17 mouse cellular contexts compared by ENCODE assay signal in the genomic region with DNA sequence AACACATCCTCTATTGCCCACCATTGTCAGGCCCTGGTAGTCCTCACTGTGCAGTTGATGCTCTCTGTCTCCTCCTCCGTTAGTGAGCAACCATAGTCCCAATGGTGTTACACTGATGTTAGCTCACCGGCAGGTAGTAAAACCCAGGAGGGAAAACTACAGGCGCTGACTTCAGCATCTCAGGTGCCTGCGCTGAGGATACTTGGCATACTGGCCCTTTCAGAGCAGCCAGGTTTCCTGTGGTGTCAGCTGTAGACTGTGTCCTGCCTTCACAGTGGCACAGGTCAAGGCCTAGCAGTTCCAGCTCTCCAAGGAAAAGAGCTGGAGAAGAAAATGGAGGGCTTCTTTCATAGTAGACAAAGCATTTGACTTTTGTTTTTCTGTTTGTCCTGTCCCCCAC. TPM values are rescaled to one million over a fixed set of nuclear protein-coding genes. Genes with fewer than 3 reads are reported as not detected.
"Had no signal": no experiment of that assay in that cellular context is flagged by ENCODE, and none has a peak within 500 bp of the region (broad histone marks: within the 10 kb centered on the region; RNA-seq: fewer than 3 reads in every experiment).

No protein-coding gene starts in this region.

- H3K9me3 ChIP-seq: limb, embryonic 10.5 days; liver, embryonic 13.5 days; lung, embryonic 15.5 days; megakaryocyte, embryonic 14.5 days; midbrain, embryonic 12.5 days; neural tube, embryonic 13.5 days had no signal

- H3K4me2 ChIP-seq: liver, embryonic 13.5 days; lung, embryonic 15.5 days; midbrain, embryonic 12.5 days; neural tube, embryonic 13.5 days had no signal

- H3K4me3 ChIP-seq: limb, embryonic 10.5 days; liver, embryonic 13.5 days; lung, embryonic 15.5 days; megakaryocyte, embryonic 14.5 days; midbrain, embryonic 12.5 days; neural tube, embryonic 13.5 days had no signal

- H3K4me1 ChIP-seq: limb, embryonic 10.5 days; lung, embryonic 15.5 days; midbrain, embryonic 12.5 days; neural tube, embryonic 13.5 days had no signal

- H3K27ac ChIP-seq: limb, embryonic 10.5 days; liver, embryonic 13.5 days; lung, embryonic 15.5 days; macrophage; midbrain, embryonic 12.5 days; neural tube, embryonic 13.5 days had no signal

- DNase-seq: kidney, postnatal 14 days; liver, embryonic 13.5 days; liver, postnatal 0 days; lung, postnatal 14 days; retina, postnatal 1 day; right cerebral cortex, postnatal 4 days; spleen, adult 18-20 months; thymus, adult 18-20 months; thymus, postnatal 14 days had no signal

- H3K27me3 ChIP-seq: liver, embryonic 13.5 days; lung, embryonic 15.5 days; megakaryocyte, embryonic 14.5 days; midbrain, embryonic 12.5 days; neural tube, embryonic 13.5 days had no signal

- H3K9ac ChIP-seq: liver, embryonic 13.5 days; liver, postnatal 0 days; lung, embryonic 15.5 days; midbrain, embryonic 12.5 days; neural tube, embryonic 13.5 days had no signal

- ATAC-seq: liver, postnatal 0 days; midbrain, embryonic 16.5 days had no signal

RNA-seq across cellular contexts. Expression of gene Espnl, which starts 45.3 kb away (rescaled TPM):
- polyA plus RNA-seq: limb, embryonic 10.5 days; liver, embryonic 13.5 days; macrophage; stomach, embryonic 14.5 days had no signal
